In genomic region chr4:32899051-32899450, GRCm38 (mm10) we compare ENCODE assay signal across 18 mouse cellular contexts. TPM values are rescaled to one million over a fixed set of nuclear protein-coding genes. Genes with fewer than 3 reads are reported as not detected.
"Had no signal": no experiment of that assay in that cellular context is flagged by ENCODE, and none has a peak within 500 bp of the region (broad histone marks: within the 10 kb centered on the region; RNA-seq: fewer than 3 reads in every experiment).

No protein-coding gene starts in this region.

- H3K27ac ChIP-seq: kidney, postnatal 0 days; layer of hippocampus, adult 2 months; limb, embryonic 10.5 days; limb, embryonic 13.5 days; liver, embryonic 12.5 days; liver, embryonic 15.5 days; neural tube, embryonic 13.5 days had no signal

- ATAC-seq: liver, embryonic 12.5 days had no signal

- H3K4me2 ChIP-seq: limb, embryonic 13.5 days; liver, embryonic 12.5 days; liver, embryonic 15.5 days; midbrain, embryonic 11.5 days; neural tube, embryonic 13.5 days had no signal

- H3K4me1 ChIP-seq: limb, embryonic 13.5 days; liver, embryonic 12.5 days; liver, embryonic 15.5 days; neural tube, embryonic 13.5 days had no signal

- H3K9me3 ChIP-seq: liver, embryonic 12.5 days; liver, embryonic 15.5 days had no signal

- H3K27me3 ChIP-seq: limb, embryonic 13.5 days; liver, embryonic 12.5 days; liver, embryonic 15.5 days; neural tube, embryonic 13.5 days had no signal

- H3K4me3 ChIP-seq: layer of hippocampus, adult 2 months; limb, embryonic 10.5 days; limb, embryonic 13.5 days; liver, embryonic 12.5 days; liver, embryonic 15.5 days; neural tube, embryonic 13.5 days had no signal

- DNase-seq: kidney, postnatal 25 days; layer of hippocampus, adult 9-11 months; liver; lung, adult 2 months; lung, postnatal 14 days; lung, postnatal 4 days; midbrain, embryonic 14.5 days; thymus, adult 18-20 months; thymus, postnatal 36 days had no signal

- H3K36me3 ChIP-seq: liver, embryonic 12.5 days; liver, embryonic 15.5 days had no signal

- H3K9ac ChIP-seq: limb, embryonic 13.5 days; liver, embryonic 12.5 days; liver, embryonic 15.5 days; neural tube, embryonic 13.5 days had no signal

RNA-seq across cellular contexts. Expression of gene Ankrd6, which starts 51.6 kb away (rescaled TPM):
- total RNA-seq: neutrophil, adult 5-6 weeks had no signal
